Mouse (Mus musculus) kidney, adult 2 months (tissue): ENCODE results near the gene Cbx8. TPM values are rescaled to one million over a fixed set of nuclear protein-coding genes. Genes with fewer than 3 reads are reported as not detected.

Experiments used
- DNase-seq: peaks from one replicate; pipeline ENCODE4 v3.0.0; 2021
- H3K27ac ChIP-seq: fragments of 200-500 bp; 2 replicates; pipeline ENCODE4 v1.5.1; 2012; ENCODE audit warnings: low read depth, low read length, control low read depth, inconsistent platforms; ENCODE audit not compliant: insufficient read depth
- H3K27me3 ChIP-seq: fragments of 200-500 bp; replicated peaks from 2 replicates; pipeline ENCODE4 v1.6.1; 2012; ENCODE audit warnings: mild to moderate bottlenecking, moderate library complexity, low read length, inconsistent platforms; ENCODE audit not compliant: control insufficient read depth, insufficient read depth
- H3K36me3 ChIP-seq: fragments of 200-500 bp; 2 replicates; pipeline ENCODE4 v1.6.1; 2012; ENCODE audit warnings: mild to moderate bottlenecking, moderate library complexity, low read length, inconsistent platforms; ENCODE audit not compliant: control insufficient read depth, insufficient read depth
- H3K4me1 ChIP-seq: fragments of 200-500 bp; 2 replicates; pipeline ENCODE4 v1.6.1; 2011; ENCODE audit warnings: low read length; ENCODE audit not compliant: control insufficient read depth, insufficient read depth
- H3K4me3 ChIP-seq: fragments of 200-500 bp; 2 replicates; pipeline ENCODE4 v1.5.1; 2011; ENCODE audit warnings: mild to moderate bottlenecking, low read depth, low read length, control low read depth; ENCODE audit not compliant: insufficient read depth
- CTCF ChIP-seq: fragments of 200-500 bp; conservative IDR thresholded peaks from 2 replicates; pipeline ENCODE4 v1.5.1; 2011; ENCODE audit warnings: low read depth, mild to moderate bottlenecking, control low read depth, low read length, moderate library complexity, mixed read lengths; ENCODE audit not compliant: insufficient read depth, insufficient read length
- POLR2A ChIP-seq: fragments of 200-500 bp; IDR thresholded peaks from one replicate; pipeline ENCODE4 v1.6.1; 2011; ENCODE audit warnings: low read depth, low read length, control low read depth
- WGBS: fragments of 180-500 bp; shearing (Covaris S2); methylation state at CpG from one replicate; pipeline ENCODE4 v1.1.7; 2018; 5-methylcytosine and 5-hydroxymethylcytosine counted together
- polyA plus RNA-seq: library from polyadenylated mRNA; depleted of rRNA; stranded (reverse); fragments of >200 nt; gene quantifications from 2 replicates; pipeline ENCODE4 v1.2.3, GENCODE M21; 2012

Cbx8 gene
- polyA plus RNA-seq, 1 experiment, result 2.1 TPM

GRCm38 (mm10) chr11:119086144-119086971 lies 45.6 kb upstream of the Cbx8 start, which contains the start of gene Cbx4:
Gene Cbx4 (minus strand): TSS chr11:119086221.
- 0 out of 2 replicates have a peak, but pooled peaks cover under 1% of the 10 kb centered on the region for H3K36me3 ChIP-seq
- TF ChIP-seq POLR2A, result peak; percentile 52
- peak; percentile 40 for TF ChIP-seq CTCF
- 3% methylated on average over 65 of the region's 67 CpGs for WGBS
- no peaks in the 10 kb centered on the region; the same call in 1 of the 2 replicates for H3K27me3 ChIP-seq
- H3K4me3 ChIP-seq, result peak within 1 kb of the TSS; percentile 84
- peak within 1 kb of the TSS; percentile 84 for H3K27ac ChIP-seq
- DNase-seq, result peak; percentile 96
- H3K4me1 ChIP-seq, result peaks cover 18% of the 10 kb centered on the region

GRCm38 (mm10) chr11:119085279-119086062 lies 44.7 kb upstream of the Cbx8 start:
- peaks cover 6% of the 10 kb centered on the region; the same call in 1 of the 2 replicates for H3K36me3 ChIP-seq
- TF ChIP-seq CTCF (no peak), POLR2A (no peak)
- H3K4me3 ChIP-seq, result peak overlapping the region; percentile 84
- peak overlapping the region; percentile 84 for H3K27ac ChIP-seq
- H3K27me3 ChIP-seq, result no peaks in the 10 kb centered on the region; the same call in 1 of the 2 replicates
- peaks cover 15% of the 10 kb centered on the region for H3K4me1 ChIP-seq
- WGBS, result under 1% methylated on average over 64 of the region's 66 CpGs
- peak; percentile 87 for DNase-seq

GRCm38 (mm10) chr11:119084446-119085278 lies 43.9 kb upstream of the Cbx8 start:
- peaks cover 15% of the 10 kb centered on the region for H3K4me1 ChIP-seq
- DNase-seq, result peak; percentile 56
- H3K27me3 ChIP-seq, result no peaks in the 10 kb centered on the region; the same call in 1 of the 2 replicates
- no peak for TF ChIP-seq CTCF
- no peak for TF ChIP-seq POLR2A
- peak overlapping the region; percentile 84 for H3K27ac ChIP-seq
- peaks cover 6% of the 10 kb centered on the region; the same call in 1 of the 2 replicates for H3K36me3 ChIP-seq
- peak overlapping the region; percentile 84 for H3K4me3 ChIP-seq
- WGBS, result 6% methylated on average over 18 of the region's 18 CpGs

- TF ChIP-seq CTCF, result no peak
- no peak for TF ChIP-seq POLR2A
- peaks cover 22% of the 10 kb centered on the region for H3K4me1 ChIP-seq
- 19% methylated on average over 28 of the region's 28 CpGs for WGBS
- H3K36me3 ChIP-seq, result peaks cover 6% of the 10 kb centered on the region; the same call in 1 of the 2 replicates
- H3K4me3 ChIP-seq, result peak overlapping the region; percentile 84
- no peaks in the 10 kb centered on the region; the same call in 1 of the 2 replicates for H3K27me3 ChIP-seq
- peak overlapping the region; percentile 84; the same call in 1 of the 2 replicates for H3K27ac ChIP-seq
- DNase-seq, result peak; percentile 79
These were observed 43.1 kb upstream of the Cbx8 start for GRCm38 (mm10) chr11:119083724-119084445.

GRCm38 (mm10) chr11:119082638-119083599 lies 42.1 kb upstream of the Cbx8 start:
- H3K36me3 ChIP-seq, result peaks cover 6% of the 10 kb centered on the region; the same call in 1 of the 2 replicates
- H3K4me3 ChIP-seq, result no peak overlapping the region
- WGBS, result 50% methylated on average over 20 of the region's 20 CpGs
- H3K27ac ChIP-seq, result no peak overlapping the region
- peaks cover 28% of the 10 kb centered on the region for H3K4me1 ChIP-seq
- TF ChIP-seq CTCF, result no peak
- H3K27me3 ChIP-seq, result no peaks in the 10 kb centered on the region
- DNase-seq, result peak; percentile 47
